Mouse (Mus musculus) midbrain, embryonic 14.5 days (tissue): ENCODE measurements around the gene Ifi211. TPM values are rescaled to one million over a fixed set of nuclear protein-coding genes. Genes with fewer than 3 reads are reported as not detected.
"Not testable (repeated sequence)": the region's sequence is repeated elsewhere in the genome, so short reads cannot be mapped to it uniquely, and the experiment has no call there.

Experiments
- ATAC-seq: fragments of 200-750 bp; cut with Nextera tagmentation; 2 replicates; pipeline ENCODE4 v1.8.0; 2017; ENCODE audit warnings: moderate number of reproducible peaks, moderate library complexity; ENCODE audit not compliant: low FRiP score, low TSS enrichment
- DNase-seq: peaks from one replicate; pipeline ENCODE4 v3.0.0-alpha.2; 2015
- H3K27ac ChIP-seq: fragments of 300-500 bp; sonication (generic); replicated peaks from 2 replicates; pipeline ENCODE4 v1.5.1; 2014; ENCODE audit warnings: mild to moderate bottlenecking, low read depth, low read length, moderate library complexity
- H3K27me3 ChIP-seq: fragments of 300-500 bp; sonication (generic); 2 replicates; pipeline ENCODE4 v1.6.1; 2014; ENCODE audit warnings: low read length, control low read depth, mixed read lengths; ENCODE audit not compliant: control insufficient read depth, insufficient read depth
- H3K36me3 ChIP-seq: fragments of 300-500 bp; sonication (generic); 2 replicates; pipeline ENCODE4 v1.6.1; 2014; ENCODE audit warnings: low read length, control low read depth; ENCODE audit not compliant: control insufficient read depth, insufficient read depth
- H3K4me1 ChIP-seq: fragments of 300-500 bp; sonication (generic); 2 replicates; pipeline ENCODE4 v1.6.1; 2014; ENCODE audit warnings: mild to moderate bottlenecking, antibody characterized with exemption, low read length, control low read depth; ENCODE audit not compliant: control insufficient read depth, insufficient read depth
- H3K4me2 ChIP-seq: fragments of 300-500 bp; sonication (generic); 2 replicates; pipeline ENCODE4 v1.6.1; 2014; ENCODE audit warnings: mild to moderate bottlenecking, low read length, moderate library complexity
- H3K4me3 ChIP-seq: fragments of 300-500 bp; sonication (generic); replicated peaks from 2 replicates; pipeline ENCODE4 v1.5.1; 2014; ENCODE audit warnings: low read depth, low read length
- H3K9ac ChIP-seq: fragments of 300-500 bp; sonication (generic); replicated peaks from 2 replicates; pipeline ENCODE4 v1.6.1; 2014; ENCODE audit warnings: mild to moderate bottlenecking, low read length, moderate library complexity
- H3K9me3 ChIP-seq: fragments of 300-500 bp; sonication (generic); 2 replicates; pipeline ENCODE4 v1.6.1; 2016; ENCODE audit warnings: low read length, control low read depth, mixed read lengths; ENCODE audit not compliant: control insufficient read depth
- WGBS: fragments of 180-500 bp; shearing (Covaris S2); extraction: QIAGEN DNeasy Blood & Tissue Kit; methylation state at CpG from one replicate; pipeline ENCODE4 v1.1.7; 2014; 5-methylcytosine and 5-hydroxymethylcytosine counted together
- polyA plus RNA-seq: library from polyadenylated mRNA; unstranded; fragments of >200 nt; fragmentation: Nextera tagmentation; extraction: Ambion mirVana; gene quantifications from 2 replicates; pipeline ENCODE4 v1.2.1, GENCODE M21; 2014

Ifi211 gene
- polyA plus RNA-seq, 1 experiment from 2014 or later: 2.8 TPM

GRCm38 (mm10) chr1:173853711-173854110 is 59.1 kb downstream of the Ifi211 start:
- not testable (repeated sequence) for H3K9ac ChIP-seq, H3K4me3 ChIP-seq, H3K9me3 ChIP-seq, H3K4me2 ChIP-seq, H3K27ac ChIP-seq, H3K27me3 ChIP-seq, H3K4me1 ChIP-seq, H3K36me3 ChIP-seq
- DNase-seq (peak; percentile 41), ATAC-seq (0 out of 2 replicates have a peak, but pooled peaks have one; percentile 34)

GRCm38 (mm10) chr1:173852853-173853252 is 60.0 kb downstream of the Ifi211 start:
- peak; percentile 1 for DNase-seq
- H3K9me3 ChIP-seq, H3K4me1 ChIP-seq, H3K27me3 ChIP-seq, H3K4me2 ChIP-seq, H3K36me3 ChIP-seq, H3K4me3 ChIP-seq, H3K27ac ChIP-seq, H3K9ac ChIP-seq, ATAC-seq: not testable (repeated sequence)
- 51% methylated on average over 4 of the region's 4 CpGs for WGBS

Other genes with a start within 250 kb of the Ifi211 start
- not detected in 2 replicates for gene Ifi208, start 239.4 kb downstream of the Ifi211 start, polyA plus RNA-seq
- gene Ifi207, start 171.3 kb downstream of the Ifi211 start, polyA plus RNA-seq: 1.1 TPM in 1 of 2 replicates, not detected in the other
- 0.18 and 3.7 TPM in 2 replicates for gene Ifi204, start 146.1 kb downstream of the Ifi211 start, polyA plus RNA-seq
- 0.50 and 1.5 TPM in 2 replicates for gene Mndal, start 29.4 kb upstream of the Ifi211 start, polyA plus RNA-seq
- 2.3 TPM in 1 of 2 replicates, not detected in the other for gene Ifi203, start 29.6 kb upstream of the Ifi211 start, polyA plus RNA-seq
- gene Ifi202b, start 69.7 kb upstream of the Ifi211 start, polyA plus RNA-seq: not detected in 2 replicates
- 1.3 TPM in 1 of 2 replicates, not detected in the other for gene Ifi205, start 118.8 kb upstream of the Ifi211 start, polyA plus RNA-seq
- not detected in 2 replicates for gene Olfr433, start 127.7 kb upstream of the Ifi211 start, polyA plus RNA-seq
- not detected in 2 replicates for gene Olfr432, start 136.2 kb upstream of the Ifi211 start, polyA plus RNA-seq
- not detected in 2 replicates for gene Olfr430, start 153.6 kb upstream of the Ifi211 start, polyA plus RNA-seq
- gene Olfr429, start 171.3 kb upstream of the Ifi211 start, polyA plus RNA-seq: not detected in 2 replicates
- gene Olfr427, start 183.8 kb upstream of the Ifi211 start, polyA plus RNA-seq: not detected in 2 replicates
- gene Olfr231, start 208.1 kb upstream of the Ifi211 start, polyA plus RNA-seq: not detected in 2 replicates
- not detected in 2 replicates for gene Olfr424, start 218.5 kb upstream of the Ifi211 start, polyA plus RNA-seq
- gene Olfr420, start 242.6 kb upstream of the Ifi211 start, polyA plus RNA-seq: not detected in 2 replicates